Mouse (Mus musculus): ENCODE measurements at regions not wholly inside any gene's neighbourhood (a gene's known extent, or its start where the extent isn't known, plus 50 kb on each side); places are given as distances from the start of the nearest gene placed in this dataset.

GRCm38 (mm10) chr12:35614885-35615284, 80.0 kb upstream of the Ahr start:
- ATAC-seq, result no peak

GRCm38 (mm10) chr12:35607652-35608051, 72.8 kb upstream of the Ahr start:
- no peak for ATAC-seq

- no peak for ATAC-seq
Measured at GRCm38 (mm10) chr12:35603742-35604141, 68.9 kb upstream of the Ahr start.

GRCm38 (mm10) chr12:35602589-35602988, 67.8 kb upstream of the Ahr start:
- no peak for ATAC-seq

- ATAC-seq, result no peak
Measured at GRCm38 (mm10) chr12:35598298-35598697, 63.5 kb upstream of the Ahr start.

GRCm38 (mm10) chr12:35592866-35593265, 58.0 kb upstream of the Ahr start:
- no peak for ATAC-seq

Measured in CD4-positive, CD25-positive, alpha-beta regulatory T cell, adult 4 months (primary cell).